Mouse (Mus musculus) bone marrow macrophage, adult 2 months (primary cell): ENCODE results near the gene Epm2aip1. TPM values are rescaled to one million over a fixed set of nuclear protein-coding genes. Genes with fewer than 3 reads are reported as not detected.

ENCODE experiments used
- H3K27ac ChIP-seq: 2 replicates; pipeline ENCODE4 v1.5.1; 2012; ENCODE audit warnings: low read depth, low read length; ENCODE audit not compliant: insufficient read depth
- H3K4me1 ChIP-seq: 2 replicates; pipeline ENCODE4 v1.6.1; 2012; ENCODE audit warnings: low read length; ENCODE audit not compliant: control insufficient read depth, insufficient read depth
- H3K4me3 ChIP-seq: 2 replicates; pipeline ENCODE4 v1.5.1; 2012; ENCODE audit warnings: mild to moderate bottlenecking, low read length, moderate library complexity; ENCODE audit not compliant: insufficient read depth
- CTCF ChIP-seq: IDR thresholded peaks from 2 replicates; pipeline ENCODE4 v1.5.1; 2012; ENCODE audit warnings: low read depth, mild to moderate bottlenecking, low read length, moderate library complexity
- POLR2A ChIP-seq: IDR thresholded peaks from 2 replicates; pipeline ENCODE4 v1.6.1; 2012; ENCODE audit warnings: mild to moderate bottlenecking, low read depth, low read length, borderline replicate concordance
- polyA plus RNA-seq: library from polyadenylated mRNA; stranded (reverse); fragments of >200 nt; gene quantifications from 2 replicates; pipeline ENCODE4 v1.2.4, GENCODE M21; 2012; ENCODE audit not compliant: missing spikeins, insufficient read depth, insufficient read length

Gene Epm2aip1
- polyA plus RNA-seq, 1 experiment = 10.3 TPM

GRCm38 (mm10) chr9:111285061-111285460 lies 13.3 kb downstream of the Epm2aip1 start:
- Histone ChIP-seq H3K4me1 (peaks cover 13% of the 10 kb centered on the region), H3K4me3 (no peak overlapping the region), H3K27ac (no peak overlapping the region)
- TF ChIP-seq POLR2A (no peak), CTCF (no peak)

GRCm38 (mm10) chr9:111285676-111286075 lies 13.9 kb downstream of the Epm2aip1 start:
- Histone ChIP-seq H3K4me1 (peaks cover 13% of the 10 kb centered on the region), H3K4me3 (no peak overlapping the region), H3K27ac (no peak overlapping the region)
- no peak for TF ChIP-seq CTCF
- TF ChIP-seq POLR2A = no peak

GRCm38 (mm10) chr9:111286468-111286867 lies 14.7 kb downstream of the Epm2aip1 start:
- H3K4me3 ChIP-seq = no peak overlapping the region
- no peak overlapping the region for H3K27ac ChIP-seq
- H3K4me1 ChIP-seq = peaks cover 13% of the 10 kb centered on the region
- no peak for TF ChIP-seq CTCF
- no peak for TF ChIP-seq POLR2A

- Histone ChIP-seq H3K4me1 (peaks cover 13% of the 10 kb centered on the region), H3K27ac (no peak overlapping the region), H3K4me3 (no peak overlapping the region)
- TF ChIP-seq POLR2A (no peak), CTCF (no peak)
Measured at GRCm38 (mm10) chr9:111287956-111288355, 16.2 kb downstream of the Epm2aip1 start.

GRCm38 (mm10) chr9:111289294-111289831 lies 17.6 kb downstream of the Epm2aip1 start:
- peak overlapping the region; percentile 66 for H3K27ac ChIP-seq
- TF ChIP-seq POLR2A = no peak
- no peak for TF ChIP-seq CTCF

GRCm38 (mm10) chr9:111289832-111290339 lies 18.2 kb downstream of the Epm2aip1 start:
- peak overlapping the region; percentile 21; the same call in 1 of the 2 replicates for H3K4me3 ChIP-seq
- peaks cover 13% of the 10 kb centered on the region for H3K4me1 ChIP-seq
- peak overlapping the region; percentile 66 for H3K27ac ChIP-seq
- no peak for TF ChIP-seq POLR2A
- TF ChIP-seq CTCF = peak; percentile 99

More at GRCm38 (mm10) chr9:111289294-111289831, 17.6 kb downstream of the Epm2aip1 start:
- Histone ChIP-seq H3K4me3 (peak overlapping the region; percentile 21; the same call in 1 of the 2 replicates), H3K4me1 (peaks cover 13% of the 10 kb centered on the region)

GRCm38 (mm10) chr9:111290539-111291100 lies 18.9 kb downstream of the Epm2aip1 start:
- peaks cover 13% of the 10 kb centered on the region for H3K4me1 ChIP-seq
- TF ChIP-seq POLR2A = no peak
- TF ChIP-seq CTCF = no peak
- H3K27ac ChIP-seq = no peak overlapping the region
- no peak overlapping the region for H3K4me3 ChIP-seq

DNA sequence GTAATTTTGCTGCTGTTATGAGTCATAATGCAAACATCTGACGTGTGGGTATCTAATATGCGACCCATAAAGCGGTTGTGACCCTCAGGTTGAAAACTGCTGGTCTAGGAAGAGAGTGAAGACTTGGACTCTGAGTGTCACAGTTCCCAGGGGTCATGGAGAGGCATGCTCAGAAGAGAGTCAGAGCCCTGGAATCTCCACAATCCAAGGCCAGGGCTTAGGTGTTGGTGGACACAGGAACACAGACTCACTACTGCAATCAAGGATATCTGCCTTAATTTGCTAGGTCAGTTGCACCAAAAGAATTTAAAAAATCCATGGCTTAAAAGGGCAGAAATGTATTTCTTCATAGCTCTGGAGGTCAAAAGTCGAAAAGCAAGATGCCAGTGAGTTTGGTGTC lies 21.5 kb downstream of the Epm2aip1 start:
- Histone ChIP-seq H3K4me1 (peaks cover 6% of the 10 kb centered on the region), H3K4me3 (no peak overlapping the region), H3K27ac (no peak overlapping the region)
- TF ChIP-seq CTCF (no peak), POLR2A (no peak)

DNA sequence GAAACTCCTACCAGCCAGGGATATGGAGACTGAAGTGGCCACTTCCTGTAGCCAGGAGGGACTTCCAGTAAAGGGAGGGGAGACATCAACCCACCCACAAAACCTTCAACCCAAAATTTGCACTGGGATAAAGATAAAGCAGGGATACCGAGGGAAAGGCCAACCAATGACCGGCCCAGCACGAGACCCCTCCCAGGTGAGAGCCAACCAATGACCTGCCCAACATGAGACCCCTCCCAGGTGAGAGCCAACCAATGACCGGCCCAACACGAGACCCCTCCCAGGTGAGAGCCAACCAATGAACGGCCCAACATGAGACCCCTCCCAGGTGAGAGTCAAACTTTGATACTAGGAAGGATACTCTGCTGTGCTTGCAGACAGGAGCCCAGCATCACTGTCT lies 23.2 kb downstream of the Epm2aip1 start:
- Histone ChIP-seq H3K27ac (no peak overlapping the region), H3K4me3 (no peak overlapping the region), H3K4me1 (no peaks in the 10 kb centered on the region)
- TF ChIP-seq POLR2A (no peak), CTCF (no peak)

GRCm38 (mm10) chr9:111295323-111295722 lies 23.6 kb downstream of the Epm2aip1 start:
- no peaks in the 10 kb centered on the region for H3K4me1 ChIP-seq
- TF ChIP-seq CTCF (no peak), POLR2A (no peak)
- no peak overlapping the region for H3K4me3 ChIP-seq
- no peak overlapping the region for H3K27ac ChIP-seq
